14 mouse cellular contexts compared by ENCODE assay signal in the genomic region with DNA sequence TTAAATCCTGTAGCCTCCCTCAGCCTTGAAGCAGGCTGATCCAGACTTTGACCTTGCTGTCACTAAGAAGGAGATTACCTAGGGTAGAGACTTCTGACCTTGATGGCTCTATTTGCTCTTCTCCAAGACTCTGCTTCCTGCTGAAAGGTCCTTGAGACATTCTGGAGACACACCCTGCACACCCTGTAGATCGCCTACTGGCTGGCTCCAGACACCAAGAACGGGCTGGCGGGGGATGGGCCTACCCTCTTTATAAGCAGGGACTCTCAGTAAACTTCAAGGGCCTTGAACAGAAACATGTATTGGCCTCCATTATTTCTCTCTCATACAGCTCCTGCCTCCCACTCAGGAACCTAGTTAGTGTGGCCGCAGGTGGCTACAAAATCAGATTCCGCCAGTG. TPM values are rescaled to one million over a fixed set of nuclear protein-coding genes. Genes with fewer than 3 reads are reported as not detected.
"Had no signal": no experiment of that assay in that cellular context is flagged by ENCODE, and none has a peak within 500 bp of the region (broad histone marks: within the 10 kb centered on the region; RNA-seq: fewer than 3 reads in every experiment).

No protein-coding gene starts in this region.

RNA-seq across cellular contexts. Expression of gene Zfp352, which starts 17.0 kb away (rescaled TPM):
- total RNA-seq: common myeloid progenitor, adult 5-6 weeks; forebrain, postnatal 0 days; gastrocnemius, adult 18-20 months; gastrocnemius, adult 2 months; gastrocnemius, adult 8-10 months; gastrocnemius, postnatal 10 days; gastrocnemius, postnatal 14 days; gastrocnemius, postnatal 25 days; gastrocnemius, postnatal 36 days; gastrocnemius, postnatal 4 days; granulocyte monocyte progenitor cell, adult 5-6 weeks; heart, adult 18-20 months; heart, adult 2 months; heart, adult 8-10 months had no signal
